Mouse (Mus musculus) kidney, postnatal 10 days (tissue): ENCODE data around the gene Tigd3.

Source experiments
- DNase-seq: peaks from one replicate; pipeline ENCODE4 v3.0.0; 2021; ENCODE audit warnings: mixed read lengths

Tigd3 gene

GRCm38 (mm10) chr19:5874391-5874968 lies 19.5 kb downstream of the Tigd3 start:
- no peak for DNase-seq

- DNase-seq: no peak
Measured at GRCm38 (mm10) chr19:5872931-5873556, 20.9 kb downstream of the Tigd3 start.

DNA sequence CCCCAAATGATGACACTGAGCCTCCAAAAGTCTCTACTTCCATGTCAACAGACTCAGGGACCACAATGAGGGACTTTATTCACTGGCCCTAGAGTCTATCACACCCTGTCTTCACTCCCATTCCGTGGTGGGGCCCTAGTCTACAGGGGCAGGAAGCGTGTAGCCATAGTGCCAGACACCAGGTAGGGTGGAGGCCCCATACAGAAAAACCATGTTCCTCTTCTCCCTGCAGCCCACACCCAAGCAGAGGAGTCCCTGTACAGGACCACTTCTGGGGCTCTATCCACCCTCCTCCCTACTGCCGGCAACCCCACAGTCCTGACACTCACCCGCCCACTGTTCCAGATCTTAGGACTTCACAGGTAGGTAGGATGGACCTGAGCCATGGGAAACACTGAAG lies 21.4 kb downstream of the Tigd3 start:
- no peak for DNase-seq

- DNase-seq: no peak
Measured at GRCm38 (mm10) chr19:5871683-5872082, 22.3 kb downstream of the Tigd3 start.

- DNase-seq: peak; percentile 73
Measured at GRCm38 (mm10) chr19:5871273-5871672, 22.7 kb downstream of the Tigd3 start.

- DNase-seq: no peak
Measured at GRCm38 (mm10) chr19:5868096-5868495, 25.9 kb downstream of the Tigd3 start.

DNA sequence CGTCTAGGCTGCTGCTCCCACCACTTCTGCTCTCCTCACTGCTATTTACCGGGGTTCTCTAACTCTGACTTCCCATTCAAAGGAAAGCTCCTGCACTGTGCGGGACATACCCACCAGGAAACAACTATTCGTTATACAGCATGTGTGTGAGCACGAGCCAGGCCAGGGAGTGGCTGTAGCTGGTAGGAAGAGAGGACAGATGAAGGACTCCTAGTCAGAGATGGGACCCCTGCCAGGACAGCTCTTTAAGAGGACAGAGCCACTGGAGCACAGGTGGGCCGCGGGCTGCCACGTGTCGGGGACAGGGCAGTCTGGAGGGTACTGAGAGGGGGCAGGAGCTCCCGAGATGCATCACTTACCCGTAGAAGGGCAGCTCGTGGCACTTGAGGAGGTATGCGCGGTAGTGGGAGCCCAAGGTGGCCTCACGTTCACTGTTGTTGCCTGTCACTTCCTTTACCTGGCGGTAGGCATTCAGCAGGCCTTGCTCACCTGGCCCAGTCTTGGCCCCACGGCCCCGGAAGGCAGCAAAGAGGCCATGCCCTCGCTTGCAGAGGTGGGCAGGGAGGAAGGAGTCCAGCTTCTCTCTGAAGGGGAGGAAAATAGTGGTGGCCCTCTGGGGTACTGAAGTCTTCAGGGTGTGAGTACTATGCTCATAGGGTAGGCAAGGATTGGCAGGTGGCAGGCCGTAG lies 29.1 kb downstream of the Tigd3 start:
- no peak for DNase-seq

DNA sequence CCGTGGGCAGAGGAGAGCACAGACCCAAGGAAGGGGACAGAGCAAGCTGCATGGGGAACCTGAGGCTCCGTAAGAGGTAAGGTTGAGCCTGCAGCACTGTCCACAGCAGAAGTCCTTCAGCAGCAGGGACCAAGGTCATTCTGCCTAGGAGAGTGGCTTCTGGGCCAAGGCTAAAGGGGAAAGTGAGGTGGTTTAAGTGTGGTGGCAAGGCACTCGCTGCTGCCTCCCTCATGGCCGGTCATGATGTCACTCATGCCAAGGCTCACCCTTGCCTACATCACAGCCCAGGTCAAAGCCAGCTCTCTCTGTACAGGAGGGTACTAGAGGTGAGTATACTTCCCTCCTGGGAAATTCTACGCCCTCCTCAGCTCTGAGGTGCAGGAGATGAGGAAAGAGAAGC lies 30.2 kb downstream of the Tigd3 start:
- DNase-seq: no peak

DNA sequence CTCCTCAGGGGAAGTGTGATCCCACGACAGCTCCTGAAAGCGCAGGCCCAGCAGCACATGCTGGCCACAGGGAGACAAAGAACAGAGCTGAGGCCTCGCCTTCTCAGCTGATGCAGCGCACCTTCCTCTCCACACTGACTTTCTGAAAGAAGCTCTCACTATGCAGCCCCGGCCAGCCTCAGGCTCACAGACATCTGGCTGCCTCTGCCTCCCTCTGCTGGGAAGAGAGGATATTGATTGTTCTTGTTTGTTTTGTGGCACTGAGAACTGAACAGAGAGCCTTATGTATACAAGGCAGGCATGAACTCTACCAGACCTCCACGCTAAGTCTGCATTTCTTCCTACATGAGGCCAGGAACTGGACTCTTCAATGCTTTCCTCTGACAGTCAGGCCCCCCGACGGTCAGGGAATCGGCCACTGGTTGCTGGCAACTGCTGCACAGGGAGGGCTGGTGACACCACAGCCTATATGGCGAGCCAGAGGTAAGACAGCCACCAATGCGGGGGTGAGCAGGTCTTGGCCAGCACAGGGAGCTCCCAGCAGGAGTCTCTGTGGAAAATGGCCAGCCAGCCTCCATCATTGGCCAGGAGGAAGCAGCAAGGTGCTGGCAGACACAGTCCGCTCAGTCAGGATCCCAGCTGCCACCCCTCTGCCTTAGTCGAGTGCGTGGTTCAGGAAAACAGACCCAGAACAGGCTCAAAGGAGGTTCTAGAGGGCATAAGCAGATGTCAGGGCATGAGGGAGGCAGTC lies 31.4 kb downstream of the Tigd3 start:
- DNase-seq: no peak

- no peak for DNase-seq
Measured at GRCm38 (mm10) chr19:5856604-5857003, 37.3 kb downstream of the Tigd3 start.

GRCm38 (mm10) chr19:5852035-5852722 lies 41.8 kb downstream of the Tigd3 start:
- no peak for DNase-seq

DNA sequence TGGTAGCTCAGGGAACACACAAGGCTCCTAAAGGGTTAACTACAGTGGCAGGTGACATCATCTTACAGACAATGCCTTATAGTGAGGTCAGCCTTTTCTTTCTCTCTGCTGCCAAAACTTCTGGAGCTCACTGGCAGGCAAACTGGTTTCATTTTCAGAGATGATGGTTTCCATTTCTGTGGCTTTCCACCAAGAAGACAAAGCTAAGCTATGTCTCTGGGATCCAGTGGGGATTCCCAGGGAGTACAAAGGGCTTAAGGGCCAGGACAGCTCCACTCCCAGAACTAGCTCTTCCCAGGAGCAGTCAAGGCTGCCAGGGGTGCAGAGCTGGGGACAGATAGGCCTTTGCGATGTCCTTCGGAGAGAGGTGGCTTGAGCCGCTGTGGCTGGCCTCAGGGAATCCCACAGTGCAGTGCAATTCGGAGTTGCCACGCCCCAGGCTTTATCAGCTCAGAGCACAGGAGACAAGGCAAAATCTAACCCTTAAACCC lies 42.4 kb downstream of the Tigd3 start:
- DNase-seq: no peak

GRCm38 (mm10) chr19:5850860-5851259 lies 43.1 kb downstream of the Tigd3 start:
- no peak for DNase-seq

- DNase-seq: peak; percentile 98
Measured at GRCm38 (mm10) chr19:5849843-5850527, 44.0 kb downstream of the Tigd3 start.

DNA sequence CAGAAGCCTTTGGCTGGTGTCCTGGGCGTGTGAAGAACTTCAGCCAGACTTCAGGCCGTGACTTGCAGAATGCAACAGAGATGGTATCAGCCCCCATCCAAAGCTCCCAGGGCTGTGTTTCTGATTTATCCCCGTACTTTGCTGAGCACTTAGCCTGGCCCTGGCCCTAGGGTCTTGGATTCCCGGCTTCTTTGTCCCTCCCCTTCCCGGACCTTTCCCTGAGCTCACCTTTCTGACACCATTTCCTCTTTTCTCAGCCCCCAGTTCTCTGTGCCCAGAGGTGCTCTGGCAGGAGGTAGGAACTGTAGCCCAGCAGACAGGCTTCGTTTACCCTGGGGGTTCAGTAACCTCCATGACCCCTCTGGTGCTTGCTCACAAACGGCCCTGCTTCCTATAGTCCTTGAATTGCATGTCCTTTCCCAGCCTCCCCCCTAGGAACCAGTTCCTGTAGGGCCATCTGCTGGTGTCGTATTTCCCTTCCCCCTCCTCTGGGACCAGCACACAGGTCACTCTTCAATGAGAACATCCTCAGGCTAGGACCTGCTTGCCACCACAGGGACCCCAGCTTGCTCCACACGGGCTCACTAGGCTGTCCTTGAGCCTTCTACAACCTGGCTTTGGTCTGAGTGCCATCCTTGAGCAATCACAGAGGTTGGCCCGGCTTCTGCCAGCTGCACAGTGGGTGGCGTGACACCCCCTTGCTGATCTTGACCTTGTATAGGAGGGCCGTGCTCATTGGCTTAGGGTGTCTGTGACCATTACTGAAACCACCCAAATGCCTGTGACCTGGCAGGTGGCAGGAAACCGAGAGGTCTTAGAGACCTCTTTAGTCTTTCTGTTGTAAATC lies 44.9 kb downstream of the Tigd3 start:
- DNase-seq: peak; percentile 60

DNA sequence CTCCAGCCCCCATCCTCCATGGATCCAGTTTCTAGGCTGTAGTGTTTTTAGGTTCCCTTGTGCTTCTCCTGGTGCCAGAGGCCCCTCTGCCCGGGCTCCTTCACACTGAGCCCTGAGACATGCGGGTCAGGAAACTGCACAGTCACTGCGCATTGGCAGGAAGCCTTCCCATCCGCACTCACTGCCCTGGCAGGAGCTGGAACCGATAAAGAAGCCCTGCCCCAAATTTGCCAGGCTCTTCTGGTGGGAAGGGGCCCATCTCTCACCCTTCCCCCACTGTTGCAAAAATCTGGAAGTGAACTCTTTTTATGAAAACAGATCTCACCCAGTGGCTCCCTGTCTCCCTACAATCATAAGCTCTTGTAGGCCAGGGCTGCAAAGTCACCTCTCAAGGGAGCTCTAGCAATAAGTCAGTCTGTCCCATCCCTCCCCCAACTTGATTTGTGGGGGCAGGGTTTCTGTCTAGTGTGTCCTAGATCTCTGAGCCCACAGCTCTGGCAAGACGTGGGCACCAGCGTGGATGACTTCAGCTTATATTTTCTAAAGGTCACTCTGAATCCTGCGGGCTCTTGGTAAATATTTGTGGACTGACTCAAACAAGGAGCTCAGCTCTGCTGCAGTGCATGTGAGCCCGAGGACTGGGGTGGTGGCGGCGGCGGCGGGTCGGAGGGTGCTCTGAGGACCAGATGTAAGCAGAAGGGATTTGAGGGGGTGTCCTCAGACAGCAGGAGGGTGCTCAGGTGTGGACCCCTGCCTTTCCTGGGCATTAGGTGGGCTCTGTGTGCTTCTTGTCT lies 45.7 kb downstream of the Tigd3 start:
- DNase-seq: peak; percentile 79

- DNase-seq: peak; percentile 67
Measured at GRCm38 (mm10) chr19:5847306-5847796, 46.6 kb downstream of the Tigd3 start.

DNA sequence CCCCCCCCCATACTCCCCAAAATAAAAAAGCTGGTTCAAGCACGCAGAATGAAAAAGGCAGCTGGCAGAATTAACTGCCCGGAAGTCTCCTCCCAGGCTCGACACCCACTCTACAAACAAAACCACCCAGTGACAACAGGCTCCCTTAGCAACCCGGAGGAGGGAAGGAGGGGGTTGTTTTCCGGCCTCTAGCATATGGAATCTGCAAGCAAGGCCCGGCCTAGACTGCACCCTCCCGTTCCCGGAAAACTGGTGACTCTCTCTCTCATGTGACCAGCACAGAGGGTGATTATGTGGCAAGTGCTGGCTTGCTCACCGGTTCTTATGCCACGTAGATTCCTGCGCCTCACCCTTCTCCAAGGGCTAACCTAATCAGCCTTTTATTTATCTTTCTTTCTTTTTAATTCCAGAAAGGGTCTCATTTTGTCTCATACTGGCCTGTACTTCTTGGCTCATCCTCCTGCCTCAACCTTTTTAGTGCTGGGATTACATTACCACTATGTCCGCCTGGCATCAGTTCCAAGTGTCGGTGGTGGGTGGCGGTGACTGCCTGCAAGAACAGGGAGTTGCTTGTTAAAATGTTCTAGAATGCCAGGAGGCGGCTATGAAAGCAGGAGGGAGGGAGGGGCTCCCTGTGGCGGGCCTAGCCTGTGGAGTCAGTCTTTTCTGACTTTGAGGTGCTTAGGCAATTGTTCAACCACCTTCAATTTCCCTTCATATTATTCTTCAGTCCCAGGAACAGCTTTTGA lies 47.2 kb downstream of the Tigd3 start:
- DNase-seq: peak; percentile 89

DNA sequence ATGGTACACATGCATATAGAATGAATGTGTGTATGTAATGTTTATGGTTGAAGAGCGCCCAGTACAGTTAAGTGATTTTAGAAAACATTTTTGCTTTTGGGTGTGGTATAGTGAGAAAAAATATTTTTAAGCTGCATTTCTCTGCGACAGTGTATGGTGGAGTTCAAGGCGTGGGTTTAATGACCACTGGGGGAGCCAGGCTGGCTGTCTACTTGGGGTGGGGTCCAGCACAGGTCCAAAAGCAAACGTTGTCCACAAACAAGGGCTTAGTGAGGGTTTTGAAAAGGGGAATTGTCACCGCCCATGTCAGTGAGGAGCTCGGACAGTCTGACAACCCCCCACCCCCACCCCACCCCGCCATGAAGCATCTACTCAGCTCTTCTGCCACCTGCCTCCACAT lies 47.8 kb downstream of the Tigd3 start:
- peak; percentile 52 for DNase-seq
